Mouse (Mus musculus) CD4-positive, CD25-positive, alpha-beta regulatory T cell, adult 4 months (primary cell): ENCODE measurements around the gene Pcyox1. TPM values are rescaled to one million over a fixed set of nuclear protein-coding genes. Genes with fewer than 3 reads are reported as not detected.
A peak's percentile ranks its signal among the peaks of the same experiment; 100 is the strongest.
"Not testable (repeated sequence)": the region's sequence is repeated elsewhere in the genome, so short reads cannot be mapped to it uniquely, and the experiment has no call there.

Experiments used
- ATAC-seq: one replicate; pipeline ENCODE4 v1.8.0; 2017
- polyA plus RNA-seq, 2 experiments: library from polyadenylated mRNA; unstranded; fragments of 100-300 nt; shearing (Covaris generic); gene quantifications; one replicate each; pipeline ENCODE4 v1.2.1; 2017

The Pcyox1 gene
- polyA plus RNA-seq, 2 experiments from 2014 or later = 8.5 to 10.4 TPM

- peak; percentile 20 for ATAC-seq
Observed at GRCm38 (mm10) chr6:86397257-86397980, 465 bp upstream of the Pcyox1 start.

- no peak for ATAC-seq
Observed at GRCm38 (mm10) chr6:86395969-86396368, 985 bp downstream of the Pcyox1 start.

- no peak for ATAC-seq
Observed at GRCm38 (mm10) chr6:86395021-86395420, 1.9 kb downstream of the Pcyox1 start.

- ATAC-seq = no peak
Observed at GRCm38 (mm10) chr6:86394078-86394720, 2.8 kb downstream of the Pcyox1 start.

GRCm38 (mm10) chr6:86393187-86393586 is 3.8 kb downstream of the Pcyox1 start:
- no peak for ATAC-seq

GRCm38 (mm10) chr6:86391326-86391725 is 5.6 kb downstream of the Pcyox1 start:
- no peak for ATAC-seq

GRCm38 (mm10) chr6:86388461-86388860 is 8.5 kb downstream of the Pcyox1 start:
- ATAC-seq = no peak

GRCm38 (mm10) chr6:86387313-86387712 is 9.6 kb downstream of the Pcyox1 start:
- no peak for ATAC-seq

- no peak for ATAC-seq
Observed at GRCm38 (mm10) chr6:86385362-86386104, 11.4 kb downstream of the Pcyox1 start.

GRCm38 (mm10) chr6:86384692-86385091 is 12.3 kb downstream of the Pcyox1 start:
- no peak for ATAC-seq

GRCm38 (mm10) chr6:86383370-86383769 is 13.6 kb downstream of the Pcyox1 start:
- ATAC-seq = no peak

- no peak for ATAC-seq
Observed at GRCm38 (mm10) chr6:86382551-86382950, 14.4 kb downstream of the Pcyox1 start.

- ATAC-seq = not testable (repeated sequence)
Observed at GRCm38 (mm10) chr6:86380112-86380511, 16.8 kb downstream of the Pcyox1 start.

- no peak for ATAC-seq
Observed at GRCm38 (mm10) chr6:86378341-86378740, 18.6 kb downstream of the Pcyox1 start.

GRCm38 (mm10) chr6:86373556-86373955 is 23.4 kb downstream of the Pcyox1 start:
- ATAC-seq = no peak

- no peak for ATAC-seq
Observed at GRCm38 (mm10) chr6:86371950-86372516, 24.9 kb downstream of the Pcyox1 start.

GRCm38 (mm10) chr6:86371340-86371911 is 25.5 kb downstream of the Pcyox1 start:
- ATAC-seq = peak; percentile 98

- ATAC-seq = peak; percentile 14
Observed at GRCm38 (mm10) chr6:86370764-86371339, 26.1 kb downstream of the Pcyox1 start, which contains the start of gene Snrpg. TSS of gene Snrpg (plus strand) at chr6:86371304.

- no peak for ATAC-seq
Observed at GRCm38 (mm10) chr6:86370093-86370713, 26.8 kb downstream of the Pcyox1 start.

- no peak for ATAC-seq
Observed at GRCm38 (mm10) chr6:86368479-86368878, 28.5 kb downstream of the Pcyox1 start.

- no peak for ATAC-seq
Observed at GRCm38 (mm10) chr6:86366853-86367249, 30.1 kb downstream of the Pcyox1 start.
